Mouse (Mus musculus): ENCODE measurements around the gene 4930415O20Rik.

GRCm38 (mm10) chr15:98587751-98588150, 16.9 kb downstream of the 4930415O20Rik start:
- no peak for TF ChIP-seq POLR2A (IDR thresholded peaks at IDR 0.05; ENCODE audit: control insufficient read depth, low read depth, low read length)
- no peak for TF ChIP-seq CTCF (IDR thresholded peaks at IDR 0.05; ENCODE audit: control insufficient read depth, insufficient read depth, insufficient replicate concordance, low read depth, low read length)
